Mouse (Mus musculus) G1E-ER4 (cell line): ENCODE measurements around the gene Spen. TPM values are rescaled to one million over a fixed set of nuclear protein-coding genes. Genes with fewer than 3 reads are reported as not detected.

Experiments used
- GATA1 ChIP-seq: IDR thresholded peaks from one replicate; pipeline ENCODE4 v1.8.0; 2012; ENCODE audit warnings: low read length, inconsistent platforms
- polyA plus RNA-seq: library from polyadenylated mRNA; stranded (reverse); fragments of >175 nt; gene quantifications from 2 replicates; pipeline ENCODE4 v1.2.3, GENCODE M21; 2012

Spen gene
- polyA plus RNA-seq, result 124 and 156 TPM in 2 replicates

DNA sequence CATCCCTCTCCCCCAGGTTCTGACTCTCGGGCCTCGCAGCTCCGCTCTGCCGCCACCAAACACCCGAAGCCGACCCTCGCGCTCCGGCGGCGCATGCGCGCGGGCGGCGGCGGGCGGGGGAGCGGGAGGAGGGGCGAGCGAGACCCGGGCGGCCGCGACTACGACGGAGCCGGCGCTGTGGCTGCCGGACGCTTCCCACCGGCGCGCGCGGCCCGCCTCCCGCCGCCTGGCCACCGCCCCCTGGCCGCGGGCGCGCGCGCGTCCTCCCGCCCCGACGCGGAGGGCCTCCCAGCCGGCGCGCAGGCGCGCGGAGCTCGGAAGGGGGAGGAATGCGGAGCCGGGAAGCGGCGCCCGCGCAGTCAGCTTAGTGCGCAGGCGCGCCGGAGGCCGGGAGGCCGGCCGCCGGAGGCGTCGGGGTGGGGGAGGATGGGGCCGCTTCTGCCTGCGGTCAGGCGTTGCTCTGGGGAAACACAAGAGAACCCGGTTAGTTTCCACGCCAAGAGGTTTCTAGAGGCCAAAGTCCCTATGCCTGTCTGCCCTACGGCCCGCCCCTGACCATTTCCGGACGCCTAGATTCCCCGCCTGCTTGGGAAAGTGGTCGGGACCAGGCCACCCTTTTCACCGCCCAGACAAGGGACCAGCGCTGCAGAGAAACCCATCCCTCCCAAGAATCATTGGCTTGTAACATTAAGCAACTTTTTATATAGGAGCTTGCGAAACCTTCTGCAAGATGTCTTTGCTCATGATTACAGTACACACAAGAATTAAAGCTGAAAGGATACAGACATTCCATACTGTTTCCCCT, at the start of gene Spen:
Gene Spen (minus strand): TSS at position 190 of the 805 bp plus-strand sequence.
- no peak for TF ChIP-seq GATA1

DNA sequence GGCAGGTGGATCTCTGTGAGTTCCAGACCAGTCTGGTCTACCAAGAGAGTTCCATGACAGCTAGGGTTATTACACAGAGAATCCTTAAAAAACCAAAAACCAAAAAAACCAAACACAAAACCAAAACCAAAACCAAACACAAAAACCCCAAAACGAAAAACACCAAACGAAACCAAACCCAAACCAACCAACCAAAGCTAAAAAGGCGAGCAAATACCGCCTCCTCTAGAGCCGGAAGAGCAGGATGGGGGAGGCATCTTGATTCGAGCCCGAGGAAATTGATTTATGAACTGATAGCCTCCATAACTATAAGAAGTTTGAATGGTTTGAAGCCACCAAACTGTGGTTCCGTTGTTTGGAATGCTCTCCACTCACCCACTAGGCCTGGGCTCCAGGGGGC, 45.5 kb upstream of the Spen start:
- no peak for TF ChIP-seq GATA1

DNA sequence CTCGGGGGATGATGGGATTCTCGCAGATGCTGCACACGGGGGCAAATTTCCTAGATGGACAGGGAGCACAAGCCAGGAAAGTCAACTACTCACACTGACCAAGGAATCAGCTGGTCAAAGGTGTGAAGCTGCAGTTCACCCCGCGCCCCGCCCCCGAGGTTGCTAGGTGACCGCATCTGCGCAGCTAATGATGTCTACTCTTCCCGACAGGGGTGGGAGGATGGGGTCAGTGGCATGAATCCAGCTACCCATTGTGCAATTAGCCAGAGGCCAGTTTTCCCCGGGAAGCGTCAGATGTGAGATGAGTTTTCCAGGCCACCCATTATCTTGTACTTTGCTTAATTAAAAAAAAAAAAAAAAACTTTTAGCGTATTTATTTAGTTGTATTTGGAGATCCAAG, 42.7 kb upstream of the Spen start:
- no peak for TF ChIP-seq GATA1

DNA sequence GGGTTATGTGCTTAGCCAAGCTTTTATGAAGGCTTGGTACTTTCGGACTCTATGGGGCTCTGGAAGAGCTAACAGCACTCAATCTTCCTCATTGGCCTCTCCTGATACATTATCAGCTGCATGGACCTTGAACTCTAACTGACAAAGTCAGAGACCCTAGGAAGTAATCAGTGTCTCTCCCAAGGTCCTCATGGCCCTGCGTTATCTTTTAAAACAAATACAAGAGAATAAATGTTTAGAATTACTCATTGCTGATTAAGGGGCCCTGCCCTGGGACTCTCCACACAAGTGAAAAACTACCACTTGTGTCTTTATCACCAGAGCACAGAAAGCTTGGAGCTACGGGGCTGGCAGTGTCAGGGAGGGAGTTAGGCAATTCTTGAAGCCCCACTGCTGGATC, 40.4 kb upstream of the Spen start:
- TF ChIP-seq GATA1, result no peak

DNA sequence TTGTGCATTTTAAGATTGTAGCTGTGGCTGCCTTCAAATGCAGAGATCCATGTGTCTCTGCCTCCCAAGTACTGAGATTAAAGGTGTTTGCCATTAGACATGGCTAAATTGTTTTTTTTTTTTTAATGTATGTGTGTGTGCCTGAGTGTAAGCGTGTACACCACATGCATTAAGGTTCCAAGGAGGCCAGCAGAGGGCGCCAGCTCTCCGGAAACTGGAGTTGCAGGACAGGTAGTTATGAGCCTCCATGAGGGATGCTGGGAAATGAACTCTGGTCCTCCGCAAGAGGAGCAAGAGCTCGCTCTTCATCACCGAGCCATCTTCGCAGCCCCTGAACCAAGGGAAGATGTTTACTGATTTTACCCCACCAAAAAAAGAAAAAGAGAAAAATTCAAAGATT, 38.5 kb upstream of the Spen start:
- TF ChIP-seq GATA1, result no peak

DNA sequence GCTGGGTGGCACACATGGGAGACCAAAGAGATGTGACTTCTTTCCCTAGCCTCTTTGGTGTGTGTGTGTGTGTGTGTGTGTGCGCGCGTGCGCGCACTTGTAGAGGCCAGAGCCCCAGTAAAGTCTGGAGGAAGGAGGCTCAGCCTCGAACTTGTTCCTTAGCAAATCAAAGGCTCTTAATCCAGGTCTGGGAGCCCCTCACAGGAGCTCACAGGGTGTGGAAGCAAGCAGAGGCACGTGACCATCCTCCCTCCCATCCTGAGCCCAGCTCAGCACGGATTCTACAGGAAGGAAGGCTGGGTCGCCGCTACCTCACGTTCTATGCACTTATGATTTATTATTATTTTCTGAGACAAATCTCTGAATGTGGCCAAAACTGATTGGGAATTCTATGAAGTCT, 38.0 kb upstream of the Spen start:
- TF ChIP-seq GATA1, result no peak

DNA sequence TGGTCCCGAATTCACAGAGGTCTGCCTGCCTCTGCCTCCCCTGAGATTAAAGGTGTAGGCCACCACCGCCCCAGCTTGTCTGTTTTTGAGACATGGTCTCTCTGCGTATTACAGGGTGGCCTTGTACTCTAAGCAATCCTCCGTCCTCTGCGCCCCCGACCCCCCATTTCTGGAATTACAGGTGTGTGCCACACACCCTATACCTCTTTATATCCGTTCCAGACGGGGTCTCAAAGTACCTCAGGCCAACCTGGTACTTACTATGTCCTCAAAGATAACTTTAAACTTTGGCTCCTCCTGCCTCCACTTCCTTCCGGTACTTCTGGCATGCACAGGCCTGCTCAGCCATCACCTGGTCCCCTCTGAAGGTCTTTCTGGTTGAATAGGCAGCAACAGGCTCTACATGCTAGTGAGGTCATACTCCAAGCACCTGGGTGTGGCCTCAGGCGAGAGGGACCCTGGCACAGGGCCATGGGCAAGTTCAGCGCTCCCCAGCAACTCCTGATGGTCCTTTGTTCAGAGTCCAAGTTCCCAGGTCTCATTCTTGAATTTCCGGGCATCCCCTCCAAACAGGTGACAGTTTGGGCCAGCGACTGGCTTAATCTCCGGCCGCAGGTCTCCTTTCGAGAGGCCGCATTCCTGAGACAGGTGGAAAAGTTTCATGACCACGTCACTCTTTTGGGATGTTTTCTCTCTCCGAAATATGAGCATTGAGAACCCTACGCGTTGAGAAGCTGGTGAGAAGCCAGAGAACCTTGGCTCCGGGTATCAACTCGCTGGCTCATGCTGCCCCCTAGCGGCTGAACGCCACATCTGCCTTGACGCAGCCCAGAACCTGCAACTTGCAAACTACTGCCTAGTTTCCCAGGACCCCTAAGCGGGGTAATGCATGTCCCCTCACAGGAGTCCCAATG, 36.6 kb upstream of the Spen start:
- no peak for TF ChIP-seq GATA1

DNA sequence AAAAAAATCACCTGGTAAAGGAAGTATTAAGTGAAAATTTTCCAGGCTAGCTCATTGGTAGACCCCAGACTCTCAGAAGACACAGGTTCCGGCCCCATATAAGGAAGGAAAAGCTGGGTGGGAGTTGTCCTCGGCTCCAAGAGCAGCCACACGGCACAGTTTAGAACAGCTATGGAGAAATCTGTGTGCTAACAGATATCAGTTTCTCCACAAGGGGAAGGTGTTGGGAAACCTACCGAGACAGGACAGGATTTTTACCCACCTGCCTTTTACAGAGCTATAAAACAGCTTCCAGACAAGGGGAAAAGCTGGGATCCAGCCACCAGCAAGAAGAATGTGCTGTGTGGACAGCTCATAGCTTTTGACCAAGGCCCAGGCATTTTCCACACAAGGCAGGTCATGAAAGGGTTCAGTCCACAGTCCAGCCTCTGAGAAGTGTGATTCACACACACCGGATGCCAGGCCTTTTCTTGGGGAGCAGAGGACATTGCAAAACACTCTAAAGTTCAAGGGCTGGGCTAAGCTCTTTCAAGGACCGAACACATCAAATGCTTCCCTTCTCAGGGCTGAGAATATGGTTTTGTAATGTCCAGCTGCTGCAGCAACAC, 35.1 kb upstream of the Spen start:
- TF ChIP-seq GATA1, result no peak

DNA sequence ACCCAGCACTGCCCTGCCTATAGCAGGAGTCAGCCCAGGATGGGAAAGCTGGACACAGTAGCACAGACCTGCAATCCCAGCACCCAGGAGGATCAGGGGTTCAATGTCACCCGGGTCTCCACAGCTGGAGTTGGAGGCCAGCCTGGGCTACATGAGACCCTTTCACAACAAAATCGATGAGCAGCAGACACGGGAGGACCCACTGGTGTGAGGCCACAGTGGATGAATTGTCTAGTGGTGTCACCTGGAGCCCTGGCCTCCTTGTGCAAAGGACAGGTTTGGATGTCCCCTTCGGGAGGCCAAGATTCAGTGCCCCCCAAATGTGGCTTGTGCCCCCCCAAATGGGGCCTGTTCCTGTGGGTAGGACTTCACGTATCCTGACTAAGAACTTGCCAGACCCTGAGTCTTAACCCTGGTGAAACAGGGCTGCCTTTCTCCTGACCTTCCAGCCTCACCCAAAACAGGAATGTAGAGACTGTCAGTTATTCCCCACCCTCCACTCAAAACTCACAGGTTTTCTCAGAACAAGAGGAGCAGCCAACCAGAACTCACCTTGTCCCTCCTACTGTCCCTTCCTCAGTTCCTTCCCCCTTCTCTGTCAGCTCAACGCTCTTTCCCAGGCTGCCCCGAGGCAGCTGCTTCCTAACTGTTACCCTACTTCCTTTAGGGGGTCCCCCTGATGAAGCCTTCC, 34.4 kb upstream of the Spen start:
- no peak for TF ChIP-seq GATA1

DNA sequence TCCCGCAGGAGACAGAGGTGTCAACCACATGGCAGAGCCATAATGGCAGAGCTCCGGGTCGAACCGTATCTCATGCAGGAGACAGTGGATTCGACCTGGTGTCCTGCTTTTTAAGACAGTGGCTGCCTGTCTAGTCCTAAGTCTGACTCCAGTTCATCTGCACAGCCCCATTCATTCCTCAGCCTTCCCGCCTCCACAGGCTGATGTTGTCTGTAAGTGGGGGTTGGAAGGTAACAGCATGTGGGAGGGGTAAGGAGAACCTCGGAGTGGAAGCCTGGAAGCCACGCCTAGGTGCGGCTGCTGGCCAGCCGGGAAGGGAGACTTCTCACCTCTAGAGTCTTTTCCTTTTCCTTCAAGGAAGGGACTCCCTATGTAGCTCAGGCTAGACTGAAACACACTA, 33.5 kb upstream of the Spen start:
- TF ChIP-seq GATA1, result no peak

DNA sequence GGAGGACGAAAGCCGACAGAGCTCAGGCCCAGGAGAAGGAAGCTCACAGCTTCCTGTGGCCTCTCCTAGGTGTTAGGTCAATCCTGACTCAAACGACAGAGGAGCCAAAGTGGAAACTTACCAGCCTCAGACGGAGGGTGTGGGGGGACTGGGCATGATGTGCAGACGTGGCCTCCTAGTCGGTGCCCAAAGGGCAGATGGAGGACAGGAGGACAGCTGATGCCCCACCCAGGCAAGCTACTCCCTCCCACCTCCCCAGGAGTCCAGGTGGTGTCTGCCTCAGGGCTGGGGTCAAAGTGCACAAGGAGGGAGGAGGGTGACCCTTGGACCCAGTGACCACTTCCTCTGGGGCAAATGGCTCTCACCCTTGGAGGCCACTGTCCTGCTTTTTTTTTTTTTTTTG, 32.9 kb upstream of the Spen start:
- TF ChIP-seq GATA1, result no peak

DNA sequence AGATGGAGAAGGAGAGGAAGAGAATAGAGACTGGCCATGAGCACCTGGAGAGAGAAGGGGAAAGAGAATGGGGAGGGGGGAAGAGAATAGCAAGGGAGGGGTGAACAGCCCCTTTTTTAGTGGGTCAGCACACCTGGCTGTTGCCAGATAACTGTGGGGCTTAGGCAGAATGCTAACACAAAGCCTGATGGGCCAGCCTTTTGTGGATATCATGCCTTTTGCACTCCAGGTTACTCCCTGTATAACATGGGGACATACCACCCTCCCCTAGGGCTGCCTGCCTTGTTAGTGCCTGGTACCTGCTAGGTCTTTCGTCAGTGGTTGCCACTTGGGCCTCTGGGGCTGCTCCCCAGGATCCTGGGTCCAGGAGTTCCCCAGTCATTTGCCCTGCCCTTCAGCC, 32.4 kb upstream of the Spen start:
- TF ChIP-seq GATA1, result no peak

DNA sequence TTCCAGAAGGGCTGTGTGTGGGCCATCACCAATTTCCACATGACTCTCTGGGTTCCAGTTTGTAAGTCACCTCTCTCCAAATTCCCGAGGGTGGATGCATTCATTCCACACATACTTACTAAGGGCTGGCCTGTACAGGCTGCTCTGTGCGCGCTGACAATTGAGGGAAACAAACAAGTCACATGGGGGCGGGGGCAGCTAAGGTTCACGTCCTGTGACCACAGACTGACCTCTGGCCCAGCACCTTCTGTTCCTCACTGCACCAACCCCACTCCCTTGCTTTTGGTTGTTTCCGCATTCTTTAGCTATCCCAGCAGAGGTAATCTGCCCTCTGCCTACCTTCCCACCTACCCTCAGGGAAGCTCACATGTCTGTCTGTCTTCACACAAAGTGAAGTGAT, 31.6 kb upstream of the Spen start:
- TF ChIP-seq GATA1, result no peak

DNA sequence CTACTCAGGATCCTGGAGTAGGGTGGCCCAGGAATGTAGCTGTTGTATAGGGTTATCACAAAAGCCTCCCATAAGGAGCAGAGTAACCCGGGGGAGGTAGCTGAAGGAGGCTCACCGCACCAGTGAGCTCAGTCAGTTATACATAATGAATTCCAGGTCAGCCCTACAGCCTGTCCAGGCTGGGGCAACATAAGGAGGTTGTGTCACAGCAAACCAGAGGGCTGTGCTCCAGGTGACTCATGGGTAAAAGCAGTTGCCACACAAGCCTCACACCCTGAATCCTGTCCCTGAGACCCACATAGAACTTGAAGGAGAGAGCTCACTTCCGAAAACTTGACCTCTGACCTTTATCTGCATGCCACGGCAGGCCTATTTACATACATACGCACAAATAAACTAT, 30.6 kb upstream of the Spen start:
- no peak for TF ChIP-seq GATA1

DNA sequence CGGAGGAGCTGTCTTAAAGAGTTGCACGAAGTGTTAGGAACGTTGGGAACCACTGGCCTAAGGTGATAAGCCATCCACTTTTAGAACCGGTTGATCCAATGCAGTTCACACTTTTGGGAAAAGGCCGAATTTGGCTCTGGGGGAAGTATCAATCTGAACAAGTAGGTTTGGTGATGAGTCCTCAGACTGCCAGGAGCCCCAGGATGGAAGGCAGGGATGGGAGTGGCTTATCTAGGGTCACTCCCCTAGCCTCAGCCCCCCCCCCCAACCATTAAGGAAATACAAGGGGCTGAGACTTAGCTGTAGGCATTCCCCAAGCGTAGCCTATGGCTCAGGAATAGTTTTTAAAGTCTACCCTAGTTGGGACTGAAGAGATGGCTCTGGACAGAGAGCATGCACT, 27.8 kb upstream of the Spen start:
- TF ChIP-seq GATA1, result no peak

DNA sequence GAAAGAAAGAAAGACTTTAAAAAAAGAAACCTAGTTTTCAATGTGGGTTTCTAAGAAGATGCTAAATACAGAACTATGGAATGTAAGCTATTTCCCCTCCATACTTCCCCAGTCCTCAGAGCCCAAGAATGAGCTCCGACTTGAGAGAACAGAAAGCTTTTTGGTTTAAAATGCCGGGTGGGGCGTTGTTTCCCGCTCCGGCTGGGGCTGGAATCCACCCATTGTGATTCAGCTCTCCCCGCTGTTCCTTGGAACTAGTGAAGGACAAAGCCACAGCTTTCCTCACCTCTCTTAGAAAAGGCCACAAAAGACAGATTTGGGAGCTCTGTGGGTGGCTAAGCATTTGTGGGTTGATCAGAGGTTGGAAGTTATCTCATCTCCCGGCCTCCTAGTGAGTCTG, 26.9 kb upstream of the Spen start:
- TF ChIP-seq GATA1, result no peak
